Mouse (Mus musculus): Measurements from ENCODE around the gene Rsu1.

Gene Rsu1

DNA sequence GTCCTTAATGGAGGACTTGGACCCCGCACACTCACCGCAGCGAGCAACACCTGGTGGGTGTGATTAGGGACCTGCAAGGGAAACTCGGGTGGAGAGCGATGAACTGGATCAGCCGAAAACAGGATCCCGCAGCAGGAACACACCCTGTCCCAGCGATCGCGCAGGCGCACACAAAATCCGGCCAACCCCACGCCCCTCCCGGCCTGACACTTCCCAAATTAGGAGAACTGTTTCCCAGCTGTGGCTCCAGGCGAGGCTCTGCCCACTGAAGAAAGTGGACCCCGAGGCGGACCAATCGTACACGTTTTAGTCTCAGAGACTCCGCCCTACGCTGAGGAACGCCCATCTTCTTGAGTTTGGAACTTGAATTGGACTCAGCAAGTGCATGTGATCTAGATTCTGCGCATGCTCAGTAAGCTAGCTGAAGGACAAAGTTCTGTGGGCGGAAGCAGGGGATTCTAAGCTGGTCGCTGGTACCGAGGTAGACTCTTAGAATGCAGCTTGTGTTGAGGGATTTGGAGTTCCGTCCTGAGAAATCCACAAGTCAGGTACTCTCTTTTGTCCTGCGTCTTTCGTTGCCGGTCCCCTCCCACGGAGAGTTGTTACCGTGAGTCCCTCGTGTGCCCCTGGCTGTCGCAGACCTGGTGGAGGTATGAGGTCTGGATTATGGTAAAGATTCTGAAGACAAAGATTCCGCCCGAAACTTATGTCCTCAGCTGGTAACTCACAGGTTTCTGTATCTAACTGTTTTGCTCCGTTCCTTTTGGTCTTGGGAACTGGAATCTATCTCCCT is at the start of gene Rsu1:
Rsu1 (minus strand) TSS at position 251 of the 793 bp plus-strand sequence.
- peak; percentile 84 for DNase-seq (ENCODE audit: low spot score)

DNA sequence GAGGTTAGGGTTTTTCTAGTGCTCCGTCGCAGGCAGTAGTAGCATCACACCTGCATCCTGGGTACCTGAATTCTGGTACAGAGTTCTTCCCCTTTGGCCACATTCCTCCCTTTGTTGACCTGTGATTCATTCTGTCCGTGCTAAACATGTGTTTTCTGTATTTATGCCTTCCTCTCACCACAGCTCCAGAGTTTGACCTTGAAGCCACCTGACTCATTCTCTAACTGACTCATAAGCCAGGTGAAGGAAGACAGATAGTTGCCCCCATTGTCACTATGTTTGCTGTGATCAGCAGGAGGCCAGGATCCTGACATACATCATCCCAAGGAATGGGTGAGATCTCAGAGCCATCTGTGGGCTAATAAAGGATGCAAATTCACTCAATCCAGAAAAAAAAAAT is 32.2 kb upstream of the Rsu1 start:
- no peak for DNase-seq (ENCODE audit: low spot score)

DNA sequence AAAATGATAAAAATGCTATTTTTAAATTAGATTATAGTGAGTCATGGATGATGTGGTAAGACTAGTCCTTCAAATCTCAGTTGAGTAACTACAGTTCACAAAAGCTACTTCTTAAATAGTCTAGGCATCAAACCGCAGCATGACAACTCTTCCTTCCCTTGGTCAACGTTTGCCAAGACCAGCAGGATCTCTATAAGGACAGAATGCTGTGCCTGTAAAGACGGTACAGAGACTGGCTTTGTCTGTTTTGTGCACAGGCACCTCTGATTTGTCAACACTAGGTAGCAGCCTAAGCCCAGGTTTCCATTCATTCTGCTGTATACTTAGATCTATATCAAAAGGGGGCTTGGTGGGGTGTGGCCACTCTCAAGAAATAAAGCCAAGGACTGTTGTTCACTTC is 27.8 kb upstream of the Rsu1 start:
- no peak for DNase-seq (ENCODE audit: low spot score)

DNA sequence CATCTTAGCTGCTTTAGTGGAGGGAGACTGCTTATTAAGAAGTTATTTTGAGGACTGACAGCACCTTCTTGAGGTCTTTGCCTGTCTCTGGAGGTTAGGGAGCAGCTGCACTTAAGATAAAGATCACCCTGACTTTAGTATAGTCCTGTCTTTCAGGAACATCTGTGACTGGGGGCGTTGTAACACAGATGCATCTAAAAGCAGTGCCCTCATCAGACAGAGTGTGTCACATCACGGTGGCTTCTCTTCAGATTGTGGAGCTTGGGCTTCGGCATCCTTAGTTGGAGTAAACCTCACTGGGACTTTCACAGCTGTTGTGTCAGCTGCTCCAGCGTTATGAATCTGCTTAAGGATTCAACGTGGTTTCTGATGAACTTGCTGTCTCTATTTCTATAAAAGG is 26.5 kb upstream of the Rsu1 start:
- no peak for DNase-seq (ENCODE audit: low spot score)

DNA sequence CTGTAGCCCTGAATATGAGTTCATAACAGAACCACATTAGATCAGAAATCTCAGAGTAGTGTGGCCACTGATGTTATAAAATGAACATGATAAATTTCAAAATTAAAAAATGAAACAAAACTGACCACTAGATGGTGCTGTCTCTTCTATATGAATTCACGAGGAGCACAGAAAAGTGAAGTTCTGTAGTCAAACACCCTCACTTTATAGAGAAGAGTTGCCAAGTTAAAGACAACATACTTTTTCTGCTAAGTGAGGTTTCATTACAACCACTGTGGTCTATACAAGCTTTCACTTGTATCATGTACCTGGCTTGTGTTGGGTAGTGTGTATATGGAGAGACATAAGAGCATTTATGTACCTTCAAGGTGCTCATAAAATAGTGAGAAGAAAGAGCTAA is 19.4 kb upstream of the Rsu1 start:
- no peak for DNase-seq (ENCODE audit: low spot score)

DNA sequence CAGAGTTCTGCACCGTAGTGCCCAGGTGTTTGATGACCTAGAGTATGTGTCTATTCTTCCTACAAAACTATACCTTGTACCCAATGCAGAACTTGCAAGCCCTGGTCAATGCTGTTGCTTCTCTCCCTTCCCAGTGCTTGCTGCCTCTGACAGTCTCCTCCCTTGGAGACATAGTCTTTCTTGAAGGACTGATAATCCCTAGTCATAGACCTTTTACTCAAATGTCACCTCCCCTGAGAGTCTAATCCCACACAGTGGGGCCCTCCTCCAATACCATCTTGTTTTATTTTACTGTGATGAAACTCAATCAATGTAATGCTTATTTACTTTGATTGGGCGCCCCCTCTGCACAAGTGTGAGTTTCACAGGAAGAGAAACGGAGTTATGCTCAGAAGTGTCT is 18.9 kb upstream of the Rsu1 start:
- DNase-seq (ENCODE audit: low spot score), result no peak

- DNase-seq (ENCODE audit: low spot score), result no peak
These were observed 7.1 kb upstream of the Rsu1 start for GRCm38 (mm10) chr2:13278114-13278862.

DNA sequence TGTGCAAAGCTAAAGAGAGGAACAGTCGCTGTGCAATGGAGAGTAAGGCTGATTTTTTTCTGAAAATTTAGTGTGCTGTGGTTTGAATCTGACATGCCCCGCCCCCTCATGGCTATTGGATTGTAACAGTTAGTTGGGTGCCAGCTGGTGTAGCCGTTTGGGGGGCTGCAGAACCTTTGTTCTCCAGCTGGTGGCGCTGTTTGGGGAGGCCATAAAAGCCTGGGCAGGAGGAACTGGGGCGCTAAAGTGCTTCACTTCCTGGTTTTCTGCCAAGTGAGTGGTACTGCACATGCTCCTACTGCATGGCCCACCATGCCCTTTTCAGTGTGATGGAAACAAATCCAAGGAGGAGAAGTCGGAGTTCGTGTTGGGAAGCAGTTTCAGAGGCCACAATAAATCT is 4.7 kb upstream of the Rsu1 start:
- no peak for DNase-seq (ENCODE audit: low spot score)

DNA sequence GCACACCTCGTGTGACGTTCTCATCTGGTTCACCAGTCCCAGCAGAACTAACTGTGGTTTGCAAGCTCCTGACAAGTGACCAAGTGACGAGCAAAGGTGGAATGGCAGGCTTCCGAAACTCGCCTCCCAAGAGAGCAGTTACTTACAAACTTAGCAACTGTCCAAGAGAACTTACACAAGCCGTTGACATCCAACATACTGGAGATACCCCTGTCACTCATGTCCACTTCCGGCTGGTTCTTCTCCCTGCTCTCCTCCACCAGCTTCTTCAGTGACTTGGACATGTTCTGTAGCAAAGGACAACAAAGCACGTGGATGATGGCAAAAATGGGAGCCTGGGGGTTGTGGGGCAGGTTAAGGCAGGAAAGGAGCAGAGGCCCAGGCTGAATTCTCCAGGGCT is 479 bp downstream of the Rsu1 start:
- DNase-seq (ENCODE audit: low spot score), result peak; percentile 7

DNA sequence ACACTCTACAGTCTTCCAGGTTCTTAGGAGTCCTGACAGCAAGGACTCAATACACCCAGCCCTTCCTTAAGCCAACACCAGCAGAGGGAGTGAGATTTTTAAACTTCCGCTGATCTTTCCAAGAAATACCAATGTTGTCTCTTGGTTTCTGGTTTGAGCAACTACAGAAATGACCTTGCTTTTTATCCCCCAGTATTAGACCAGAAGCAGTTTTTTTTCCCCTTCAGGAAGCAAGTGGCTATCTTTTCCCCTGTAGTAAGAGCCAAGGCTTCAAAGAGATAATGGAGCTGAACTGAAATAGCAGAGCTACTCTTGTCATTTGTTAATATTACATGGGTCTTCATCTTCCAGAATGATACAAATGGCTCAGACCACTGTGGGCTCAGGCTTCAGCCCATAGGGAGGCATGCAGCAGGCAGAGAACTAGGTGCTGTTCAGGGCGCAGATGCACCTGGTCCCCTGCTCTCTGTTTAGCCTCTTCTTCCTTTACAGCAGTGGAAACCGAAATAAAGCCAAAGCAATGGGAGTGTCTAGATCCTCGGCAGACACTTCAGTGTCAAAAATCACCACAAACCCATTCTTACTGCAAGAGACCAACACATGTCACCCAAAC is 2.4 kb downstream of the Rsu1 start:
- no peak for DNase-seq (ENCODE audit: low spot score)

- no peak for DNase-seq (ENCODE audit: low spot score)
These were observed 6.3 kb downstream of the Rsu1 start for GRCm38 (mm10) chr2:13264875-13265274.

GRCm38 (mm10) chr2:13263150-13263549 is 8.1 kb downstream of the Rsu1 start:
- DNase-seq (ENCODE audit: low spot score), result no peak

GRCm38 (mm10) chr2:13258606-13259005 is 12.6 kb downstream of the Rsu1 start:
- no peak for DNase-seq (ENCODE audit: low spot score)

DNA sequence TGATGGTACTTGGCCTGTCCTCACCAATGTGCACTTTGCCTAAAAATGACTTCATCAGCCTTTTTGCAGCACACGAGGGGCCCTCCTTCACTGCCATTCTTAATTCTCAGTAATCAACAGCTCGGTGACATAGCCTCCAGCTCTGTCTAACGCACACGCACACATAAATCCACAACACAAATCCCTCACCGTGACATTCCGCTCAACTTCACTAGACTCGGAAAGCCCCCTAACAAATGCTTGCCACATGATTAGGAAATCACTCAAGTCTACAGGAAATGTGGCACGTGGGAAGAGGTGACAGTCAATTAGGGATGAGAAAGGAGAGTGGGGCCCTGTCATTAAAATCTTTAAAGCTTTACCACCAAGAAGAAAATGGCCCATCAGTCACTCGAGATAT is 30.5 kb downstream of the Rsu1 start:
- DNase-seq (ENCODE audit: low spot score), result no peak

- DNase-seq (ENCODE audit: low spot score), result peak; percentile 39
These were observed 33.9 kb downstream of the Rsu1 start for GRCm38 (mm10) chr2:13237140-13237901.

GRCm38 (mm10) chr2:13235696-13236095 is 35.5 kb downstream of the Rsu1 start:
- DNase-seq (ENCODE audit: low spot score), result no peak

GRCm38 (mm10) chr2:13234796-13235195 is 36.4 kb downstream of the Rsu1 start:
- no peak for DNase-seq (ENCODE audit: low spot score)

DNA sequence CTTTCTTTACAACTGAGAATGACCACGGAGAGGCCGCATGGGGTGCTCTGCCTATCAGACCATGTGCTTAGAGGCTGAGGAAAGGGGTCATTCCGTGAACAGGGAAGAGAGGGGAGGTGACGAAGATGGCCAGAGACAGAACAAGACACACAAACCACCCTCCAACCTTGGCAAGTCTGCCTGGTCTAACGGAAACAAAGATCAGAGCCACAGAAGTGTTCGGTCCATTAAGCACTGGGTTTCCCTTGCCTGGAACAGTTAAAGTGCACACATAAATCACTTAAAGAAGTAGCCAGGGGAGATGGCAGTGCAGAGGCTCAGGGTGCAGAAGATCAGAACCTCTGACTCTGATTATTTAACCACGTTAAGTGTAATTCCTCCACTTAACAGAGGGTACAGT is 37.3 kb downstream of the Rsu1 start:
- no peak for DNase-seq (ENCODE audit: low spot score)

GRCm38 (mm10) chr2:13233254-13233835 is 37.9 kb downstream of the Rsu1 start:
- no peak for DNase-seq (ENCODE audit: low spot score)

- DNase-seq (ENCODE audit: low spot score), result no peak
These were observed 38.9 kb downstream of the Rsu1 start for GRCm38 (mm10) chr2:13232305-13232704.

DNA sequence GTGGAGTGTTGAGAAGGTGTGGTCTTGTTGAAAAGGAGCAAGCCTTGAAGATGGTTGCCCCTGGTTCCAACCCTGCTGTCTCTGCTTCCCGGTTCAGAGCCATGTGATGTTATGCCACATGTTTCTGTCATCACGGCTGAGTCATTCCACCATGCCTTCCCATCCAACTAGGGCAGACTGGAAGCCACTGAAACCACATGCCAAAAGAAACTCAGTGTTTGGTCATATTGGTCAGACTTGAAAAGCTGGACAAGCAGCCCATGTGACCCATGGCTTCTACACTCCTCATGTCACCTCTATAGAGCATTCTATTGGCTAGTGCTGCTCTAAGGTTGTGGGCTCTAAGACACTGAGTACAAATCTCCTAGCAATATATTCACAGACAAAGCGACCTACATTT is 41.5 kb downstream of the Rsu1 start:
- DNase-seq (ENCODE audit: low spot score), result no peak

GRCm38 (mm10) chr2:13226031-13226430 is 45.2 kb downstream of the Rsu1 start:
- DNase-seq (ENCODE audit: low spot score), result no peak
